Mouse (Mus musculus) CD4-positive, CD25-positive, alpha-beta regulatory T cell, adult 4 months (primary cell): ENCODE data around the gene Pstpip1. TPM values are rescaled to one million over a fixed set of nuclear protein-coding genes. Genes with fewer than 3 reads are reported as not detected.

Experiments used
- ATAC-seq: one replicate; pipeline ENCODE4 v1.8.0; 2017
- polyA plus RNA-seq, 2 experiments: library from polyadenylated mRNA; unstranded; fragments of 100-300 nt; shearing (Covaris generic); gene quantifications; one replicate each; pipeline ENCODE4 v1.2.1; 2017

Gene Pstpip1
- polyA plus RNA-seq, 2 experiments from 2014 or later = 33.1 to 56.6 TPM

DNA sequence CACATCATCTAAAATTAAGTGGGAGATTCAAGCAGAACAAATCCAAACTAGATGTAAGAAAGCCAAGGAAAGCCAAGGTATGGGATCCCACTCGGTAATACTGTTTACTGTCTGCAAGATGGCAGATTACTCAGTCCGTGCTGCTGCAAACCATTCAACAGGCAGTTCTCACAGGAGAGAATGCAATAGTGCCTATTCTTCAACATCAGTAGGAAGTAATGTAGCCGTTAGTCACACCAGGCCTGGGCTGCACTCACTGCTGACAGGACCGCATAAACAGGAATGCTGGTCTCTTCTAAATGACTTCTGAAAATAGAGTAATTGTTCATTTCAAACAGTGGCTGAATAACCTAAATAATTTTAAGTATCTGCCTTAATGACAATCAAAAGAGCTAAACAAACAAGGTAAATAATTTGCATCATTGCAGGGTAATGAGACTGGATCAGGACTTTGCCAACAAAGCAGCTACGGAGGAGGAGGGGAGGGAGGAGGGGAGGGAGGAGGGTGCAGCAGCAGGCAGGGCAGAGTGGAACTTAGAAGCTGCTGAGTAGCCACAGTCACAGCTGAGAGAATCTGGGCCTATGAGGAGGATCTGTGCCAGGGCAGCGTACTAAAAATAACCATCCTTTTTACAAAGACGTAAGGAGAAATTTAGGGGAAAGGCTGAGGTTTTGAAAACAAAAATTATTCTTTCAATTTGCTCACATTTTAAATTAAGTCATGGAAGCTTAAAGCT is 62.2 kb downstream of the Pstpip1 start:
- peak; percentile 46 for ATAC-seq

DNA sequence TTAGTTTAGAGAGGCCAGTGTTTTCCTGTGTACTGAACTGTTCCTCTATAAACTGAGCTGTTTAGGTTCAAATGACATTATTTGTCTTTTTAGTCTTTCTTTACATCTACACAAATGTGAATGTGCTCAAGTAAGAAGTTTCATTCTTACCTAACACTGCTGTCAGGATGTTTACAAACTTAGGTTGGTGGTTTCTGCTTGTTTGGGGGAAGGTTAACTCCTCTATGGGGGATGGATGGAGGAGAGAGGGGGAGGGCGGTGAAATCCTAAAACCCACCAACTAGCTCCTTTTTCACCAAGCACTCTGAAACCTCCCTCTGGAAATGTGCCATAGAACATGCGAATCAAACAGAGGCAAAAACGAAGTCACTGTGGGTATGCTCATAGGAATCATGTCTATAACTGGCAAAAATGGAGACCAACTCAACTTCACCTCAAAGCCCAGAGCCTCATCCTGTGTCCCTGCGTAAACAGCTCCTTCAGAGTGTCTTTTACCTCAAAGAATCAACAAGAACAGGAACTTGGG is 62.8 kb downstream of the Pstpip1 start:
- peak; percentile 70 for ATAC-seq

DNA sequence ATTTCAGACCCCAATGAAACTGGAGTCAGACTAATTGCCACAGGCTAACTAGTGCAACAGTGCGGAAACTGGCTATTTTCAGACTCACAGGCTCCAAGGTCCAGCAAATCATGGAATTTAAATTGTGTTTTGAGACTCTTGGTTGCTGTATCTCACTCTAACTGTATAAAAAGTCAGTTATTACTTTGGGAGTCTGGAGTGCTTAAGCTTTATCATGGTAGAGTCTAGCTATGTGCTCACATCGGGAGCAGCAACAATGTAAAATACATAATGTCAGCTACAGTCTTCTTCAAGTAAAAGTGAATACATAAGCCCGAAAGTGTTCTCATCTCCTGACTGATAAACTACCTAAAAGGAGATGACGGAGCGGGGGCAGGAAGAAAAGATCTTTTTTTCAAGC is 64.8 kb downstream of the Pstpip1 start:
- no peak for ATAC-seq

DNA sequence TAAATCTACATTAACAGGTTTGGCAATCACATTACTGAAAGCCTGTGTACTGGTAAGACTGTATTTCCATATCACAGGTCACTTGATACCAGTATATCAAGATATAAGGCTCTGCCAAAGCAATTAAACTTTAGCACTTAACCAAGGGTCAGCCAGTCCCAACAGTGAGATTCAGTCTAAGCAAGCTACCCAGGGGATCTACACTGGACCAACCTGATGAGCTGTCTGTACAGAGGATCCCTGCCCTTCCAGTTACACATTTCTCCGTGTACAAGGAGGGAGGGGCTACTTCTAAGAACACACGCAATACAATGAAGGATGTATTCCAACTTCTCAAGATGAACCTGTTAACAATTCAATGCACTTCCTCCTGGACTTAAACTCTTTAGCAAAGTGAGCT is 68.3 kb downstream of the Pstpip1 start:
- no peak for ATAC-seq

DNA sequence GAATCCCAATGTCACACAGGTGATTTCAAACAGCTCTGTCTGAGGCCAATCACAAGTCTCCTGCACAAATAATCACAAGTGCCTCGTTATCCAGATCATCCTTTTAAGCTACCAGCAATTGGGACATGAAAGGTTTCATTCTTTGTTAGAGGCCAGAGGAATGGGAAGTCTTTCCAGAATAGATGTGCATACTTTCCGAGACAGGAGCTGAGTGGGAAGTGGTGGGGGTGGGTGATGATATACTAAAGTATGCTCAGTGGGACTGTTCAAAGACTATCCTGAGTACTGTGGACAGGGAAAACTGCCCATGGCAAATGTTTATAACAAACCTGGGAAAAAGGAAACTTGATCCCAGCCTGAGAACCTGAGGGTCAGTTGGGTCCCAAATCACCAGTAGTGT is 69.7 kb downstream of the Pstpip1 start:
- ATAC-seq = no peak

DNA sequence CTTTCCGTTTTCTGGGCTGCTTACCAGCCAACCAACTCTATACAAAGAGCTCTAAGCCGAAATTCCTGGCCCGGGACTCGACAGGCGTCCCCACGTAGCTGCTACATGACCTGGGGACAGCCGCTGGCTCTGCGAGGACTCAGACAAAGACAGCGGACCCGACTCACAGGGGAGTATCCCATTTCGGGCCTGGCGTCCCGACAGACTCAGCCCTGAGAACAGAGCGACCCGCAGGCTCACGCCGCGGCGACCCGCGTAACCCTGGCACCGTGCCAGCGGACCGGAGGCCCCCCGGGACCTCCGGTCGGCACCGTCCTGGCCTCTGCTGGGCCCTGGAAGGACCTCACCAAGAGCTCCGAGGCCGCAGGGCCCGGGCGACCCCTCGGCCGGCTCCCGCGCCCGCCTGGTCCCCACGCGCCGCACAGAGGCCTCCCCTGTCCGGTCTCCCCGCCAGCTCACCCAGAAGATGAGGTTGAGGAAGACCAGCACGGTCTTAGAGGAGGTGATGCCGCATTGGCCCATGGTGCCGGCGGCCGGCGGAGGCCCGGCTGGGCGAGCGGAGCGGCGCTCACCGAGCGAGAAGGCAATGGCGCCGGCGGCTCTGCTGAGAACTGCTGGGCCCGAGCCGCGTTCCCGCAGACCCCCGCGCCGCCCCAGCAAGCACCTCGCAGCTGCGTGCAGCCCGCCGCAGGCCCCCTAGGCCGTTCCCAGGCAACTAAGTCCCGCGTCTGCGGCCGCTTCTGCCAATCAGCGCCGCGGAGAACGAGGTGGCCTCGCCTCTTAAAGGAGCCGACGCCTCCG is 70.8 kb downstream of the Pstpip1 start:
- peak; percentile 99 for ATAC-seq

DNA sequence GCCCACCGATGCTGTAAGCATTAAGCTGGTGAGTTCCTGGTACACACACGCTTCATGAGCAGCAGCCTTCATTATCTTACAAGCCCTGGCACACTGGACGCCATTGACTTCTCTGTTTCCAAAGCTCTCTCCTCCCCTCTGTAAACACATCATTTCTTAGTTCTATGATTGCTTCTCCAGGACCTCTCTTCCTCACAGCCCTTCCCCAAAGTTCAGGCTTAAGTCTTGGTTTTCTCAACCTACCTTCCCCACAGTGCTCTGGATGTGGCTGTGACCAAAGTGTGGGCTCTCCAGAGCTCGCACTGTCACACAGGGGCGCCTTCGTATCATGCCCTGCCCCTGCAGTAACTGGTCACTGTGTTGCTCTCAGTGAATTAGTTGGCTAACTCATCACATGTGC is 75.6 kb downstream of the Pstpip1 start, which contains the start of gene Tspan3:
Gene Tspan3 (minus strand): TSS at position 101 of the 400 bp plus-strand sequence.
- ATAC-seq = no peak

DNA sequence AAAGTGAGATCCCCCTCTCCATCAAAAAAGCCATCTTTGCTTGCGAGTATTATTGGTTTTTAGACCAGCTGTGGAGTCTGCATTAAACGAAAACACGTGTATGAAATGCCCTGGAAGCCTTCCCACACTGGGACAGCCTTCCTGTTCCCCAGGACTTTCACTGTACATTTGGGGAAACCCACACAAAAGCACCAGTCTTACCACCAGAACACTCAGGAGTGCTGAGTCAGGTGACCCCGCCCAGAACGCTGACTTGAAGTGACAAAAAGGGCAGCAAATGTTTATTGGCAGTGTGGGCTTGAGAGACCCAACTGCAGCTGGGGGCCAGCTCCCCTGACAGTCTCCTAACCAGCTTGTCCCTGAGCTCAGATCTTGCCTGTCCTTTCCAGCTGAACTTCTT is 76.4 kb downstream of the Pstpip1 start:
- no peak for ATAC-seq

DNA sequence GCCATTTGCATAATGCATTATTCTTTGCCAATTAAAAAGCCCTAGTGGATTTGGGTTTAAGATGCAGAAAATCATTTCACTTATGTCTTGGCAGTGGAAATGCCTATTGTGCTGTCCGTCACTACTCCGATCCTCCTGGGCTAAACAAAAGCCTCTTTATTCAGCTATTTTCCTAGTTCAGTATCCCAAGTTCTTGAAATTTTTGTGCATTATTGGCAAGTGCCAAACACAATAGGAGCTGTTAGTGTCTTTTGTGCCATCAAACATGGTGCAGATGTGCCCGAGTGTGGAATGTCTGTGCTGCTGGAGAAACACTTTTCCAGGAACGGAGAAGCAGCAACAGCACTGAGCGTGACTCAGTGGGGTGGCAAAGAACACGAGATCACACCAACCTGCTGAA is 77.9 kb downstream of the Pstpip1 start:
- no peak for ATAC-seq

DNA sequence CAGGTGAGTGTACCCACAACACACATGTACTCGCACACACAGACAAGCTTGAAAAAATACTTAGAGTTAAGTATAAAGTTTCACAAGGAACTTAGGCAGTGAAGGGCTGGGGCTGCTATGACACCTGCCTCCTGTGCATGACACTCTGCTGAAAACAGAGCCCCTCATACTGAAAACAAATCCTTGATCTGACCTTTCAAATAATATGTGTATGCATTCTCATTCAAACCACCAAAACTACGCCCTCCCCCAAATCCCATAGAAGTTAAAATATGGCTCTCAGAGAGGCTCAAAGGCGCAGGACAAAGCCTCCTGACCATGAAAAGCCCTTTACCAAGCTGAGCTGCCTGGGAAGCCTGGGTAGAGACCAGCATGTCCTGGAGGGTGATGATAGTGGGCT is 85.6 kb downstream of the Pstpip1 start:
- no peak for ATAC-seq

DNA sequence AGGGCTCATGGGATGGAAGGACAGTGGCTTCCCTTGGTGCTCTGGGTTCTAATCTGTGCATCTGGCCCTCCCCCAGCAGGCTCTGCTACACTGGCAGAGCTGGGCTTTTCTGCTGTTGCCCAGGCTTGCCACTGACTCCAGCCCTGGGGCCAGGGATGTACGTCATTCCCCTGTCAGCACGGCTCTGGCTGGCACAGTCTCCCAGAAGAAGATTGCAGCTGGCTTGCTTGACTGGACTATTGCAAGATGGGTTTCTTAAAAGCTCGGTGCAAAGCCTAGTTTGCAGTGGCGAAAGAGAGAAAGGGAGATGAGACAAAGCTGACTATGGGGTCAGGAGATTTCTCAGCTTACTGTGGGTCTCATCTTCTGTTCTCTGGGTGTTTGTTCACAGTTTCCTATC is 87.6 kb downstream of the Pstpip1 start:
- no peak for ATAC-seq

Other genes with a start within 250 kb of the Pstpip1 start
- gene Scaper, start 151.8 kb upstream of the Pstpip1 start, polyA plus RNA-seq = 10 to 100 TPM; 22.3 to 25.7 TPM
- not detected for gene 4930563M21Rik, start 79.4 kb upstream of the Pstpip1 start, polyA plus RNA-seq
- 10 to 100 TPM; 10.9 to 16.8 TPM for gene Rcn2, start 48.1 kb upstream of the Pstpip1 start, polyA plus RNA-seq
- 10 to 100 TPM; 49.3 to 51.4 TPM for gene Tspan3, start 75.5 kb downstream of the Pstpip1 start, polyA plus RNA-seq